ENCODE assay signal across 15 mouse cellular contexts in genomic region chr6:98803384-98803949, GRCm38 (mm10).
"Had no signal": no experiment of that assay in that cellular context is flagged by ENCODE, and none has a peak within 500 bp of the region (broad histone marks: within the 10 kb centered on the region; RNA-seq: fewer than 3 reads in every experiment).

No protein-coding gene starts in this region.

- H3K4me3 ChIP-seq: kidney, embryonic 15.5 days; left cerebral cortex, adult 2 months; limb, embryonic 12.5 days; midbrain, embryonic 12.5 days; neural tube, embryonic 13.5 days had no signal

- H3K4me2 ChIP-seq: kidney, embryonic 15.5 days; limb, embryonic 12.5 days; midbrain, embryonic 12.5 days; neural tube, embryonic 13.5 days had no signal

- H3K36me3 ChIP-seq: kidney, embryonic 15.5 days; limb, embryonic 12.5 days; midbrain, embryonic 12.5 days; neural tube, embryonic 13.5 days had no signal

- H3K4me1 ChIP-seq: neural tube, embryonic 13.5 days had no signal

- H3K9ac ChIP-seq: kidney, embryonic 15.5 days; limb, embryonic 12.5 days; liver, embryonic 14.5 days; midbrain, embryonic 12.5 days; neural tube, embryonic 13.5 days had no signal

- H3K27me3 ChIP-seq: kidney, embryonic 15.5 days; limb, embryonic 12.5 days; midbrain, embryonic 12.5 days; neural tube, embryonic 13.5 days had no signal

- H3K9me3 ChIP-seq: kidney, embryonic 15.5 days; limb, embryonic 12.5 days; midbrain, embryonic 12.5 days; neural tube, embryonic 13.5 days had no signal

- ATAC-seq: midbrain, embryonic 16.5 days had no signal

- H3K27ac ChIP-seq: kidney, embryonic 15.5 days; left cerebral cortex, adult 2 months; limb, embryonic 12.5 days; liver, embryonic 14.5 days; midbrain, embryonic 12.5 days; neural tube, embryonic 13.5 days had no signal

- DNase-seq: kidney, adult 2 months; kidney, postnatal 25 days; lung, postnatal 14 days; retina, postnatal 1 day; right cerebral cortex, postnatal 4 days; spleen, adult 18-20 months; thymus, adult 18-20 months; thymus, postnatal 25 days had no signal
